Mouse (Mus musculus): ENCODE measurements around the gene 4930518I15Rik.
"Not testable (repeated sequence)": the region's sequence is repeated elsewhere in the genome, so short reads cannot be mapped to it uniquely, and the experiment has no call there.

Gene 4930518I15Rik

DNA sequence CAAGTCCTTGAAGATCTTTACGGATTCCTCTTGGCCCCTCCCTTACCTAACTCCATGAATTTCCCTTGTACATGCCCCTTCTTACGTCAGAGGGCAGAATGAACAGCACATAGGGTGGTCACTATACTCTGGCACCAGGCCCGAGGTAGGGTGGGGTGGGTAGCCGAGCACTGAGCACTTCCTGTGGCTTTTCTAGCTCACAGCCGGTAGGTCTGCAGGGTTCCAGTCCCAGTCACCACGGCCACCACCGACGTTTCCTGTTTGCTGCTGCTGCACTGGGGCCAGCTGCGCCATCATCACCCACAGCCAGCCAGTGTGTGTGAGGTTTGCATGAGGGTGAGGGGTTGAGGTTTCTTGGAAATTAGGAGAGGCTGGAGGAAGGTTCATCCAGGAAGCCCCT is 20.0 kb upstream of the 4930518I15Rik start:
- peak; percentile 16 to 29 for DNase-seq (ENCODE audit: low spot score in 2 of 2)

DNA sequence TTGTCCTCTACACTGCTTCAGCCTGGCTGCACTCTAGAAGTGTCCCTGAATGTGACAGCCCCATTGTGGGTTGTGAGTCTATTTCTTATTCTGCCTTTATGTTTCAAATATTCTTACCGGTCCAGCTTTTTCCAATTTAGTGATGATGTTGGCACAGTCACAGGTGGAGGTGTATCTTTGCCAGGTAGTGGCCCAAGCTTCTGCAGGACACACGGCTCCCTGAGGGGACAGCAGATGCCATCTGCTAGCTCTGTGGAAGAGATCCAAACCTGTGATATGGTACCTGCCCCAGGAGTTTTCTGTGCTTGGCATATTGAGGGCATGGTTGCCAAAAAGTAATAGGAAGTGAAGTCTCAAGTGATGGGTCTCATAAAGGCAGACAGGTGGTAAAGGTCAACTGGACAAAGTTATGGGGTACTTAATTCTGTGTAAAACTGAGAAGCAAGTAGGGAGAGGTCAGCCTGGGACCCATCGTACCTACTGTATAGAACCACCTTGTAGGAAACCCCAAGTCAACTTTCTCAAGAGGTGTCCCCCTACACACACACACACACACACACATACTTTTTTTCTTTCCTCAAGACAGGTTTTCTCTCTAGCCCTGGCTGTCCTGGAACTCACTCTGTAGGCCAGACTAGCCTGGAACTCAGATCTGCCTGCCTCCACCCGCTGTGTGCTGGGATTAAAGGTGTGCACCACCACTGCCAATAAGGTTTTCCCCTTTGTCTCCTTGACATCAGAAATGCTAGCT is 17.2 kb upstream of the 4930518I15Rik start:
- no peak for DNase-seq (ENCODE audit: low spot score in 2 of 2)

DNA sequence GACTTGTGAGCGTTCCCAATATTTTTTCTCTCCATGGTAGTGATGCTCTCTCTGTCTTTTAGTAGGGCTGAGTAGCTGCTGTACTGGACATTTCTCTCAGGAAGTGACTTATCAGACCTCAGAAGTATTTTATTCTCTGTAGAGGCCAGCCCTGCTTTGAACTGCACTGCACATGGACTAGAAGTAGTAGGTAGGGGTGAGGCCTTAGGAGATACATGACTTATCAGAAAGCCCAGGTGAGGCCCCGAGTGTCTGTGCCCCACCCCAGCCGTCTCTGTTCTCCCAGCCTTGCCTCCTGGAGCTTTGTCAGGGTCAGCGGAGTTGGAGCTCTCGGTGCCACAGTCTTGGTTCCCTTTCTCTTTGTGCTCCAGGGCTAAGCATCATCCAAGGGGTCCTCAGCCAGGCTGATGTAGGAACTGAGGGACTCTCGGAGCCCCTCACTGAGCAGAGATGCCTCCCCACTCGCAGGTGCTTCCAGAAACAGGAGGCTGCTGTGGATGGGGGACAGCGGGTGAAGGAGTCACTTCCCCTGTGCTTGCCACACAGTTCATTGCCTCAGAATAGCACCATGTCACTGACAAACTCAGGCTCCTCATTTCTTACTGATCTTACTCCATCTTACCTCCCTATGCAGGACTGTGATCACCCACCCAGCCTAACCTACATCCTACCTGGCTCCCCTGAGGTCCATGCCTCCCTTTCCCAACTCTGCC is 16.5 kb upstream of the 4930518I15Rik start:
- DNase-seq (ENCODE audit: low spot score in 2 of 2), result no peak

DNA sequence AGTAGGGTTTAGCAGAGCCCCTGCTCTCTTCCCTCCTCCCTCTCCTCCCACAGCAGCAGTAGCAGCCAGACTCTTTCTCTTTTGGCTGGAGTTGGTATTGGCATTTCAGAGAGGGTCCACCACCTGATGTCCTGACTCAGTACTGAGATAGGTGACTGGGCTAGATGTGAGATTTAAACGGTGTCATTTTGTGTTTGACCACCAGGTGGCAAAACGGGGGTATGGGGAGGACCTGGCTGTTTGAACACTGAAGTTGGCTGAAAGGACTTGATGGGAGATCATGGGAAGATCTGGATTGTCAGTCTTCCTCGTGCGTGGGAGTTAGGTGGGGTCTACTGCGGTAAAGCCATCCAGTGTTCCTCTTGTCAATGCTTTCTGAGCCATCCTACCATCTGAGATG is 15.9 kb upstream of the 4930518I15Rik start:
- DNase-seq (ENCODE audit: low spot score in 2 of 2), result peak in 1 of 2 experiments; percentile 52

DNA sequence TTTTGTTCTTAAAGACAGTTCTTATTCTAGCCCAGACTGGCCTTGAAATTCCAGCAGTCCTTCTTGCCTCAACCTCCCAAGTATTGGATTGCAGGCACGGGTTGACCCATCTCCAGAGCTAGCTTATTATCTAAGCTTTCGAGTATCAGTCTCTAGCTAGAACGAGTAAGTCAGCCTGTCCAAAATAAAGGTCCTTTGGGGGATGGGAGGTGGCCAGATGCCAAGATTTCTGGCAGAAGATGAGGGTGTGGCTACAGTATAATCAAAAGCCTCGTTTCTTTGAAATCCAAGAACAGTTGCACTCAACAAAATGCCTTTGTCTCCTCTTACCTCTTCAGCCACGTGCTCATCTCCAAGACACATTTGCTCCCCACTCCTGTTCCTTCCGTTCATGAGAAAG is 12.8 kb upstream of the 4930518I15Rik start:
- DNase-seq (ENCODE audit: low spot score in 2 of 2), result no peak

DNA sequence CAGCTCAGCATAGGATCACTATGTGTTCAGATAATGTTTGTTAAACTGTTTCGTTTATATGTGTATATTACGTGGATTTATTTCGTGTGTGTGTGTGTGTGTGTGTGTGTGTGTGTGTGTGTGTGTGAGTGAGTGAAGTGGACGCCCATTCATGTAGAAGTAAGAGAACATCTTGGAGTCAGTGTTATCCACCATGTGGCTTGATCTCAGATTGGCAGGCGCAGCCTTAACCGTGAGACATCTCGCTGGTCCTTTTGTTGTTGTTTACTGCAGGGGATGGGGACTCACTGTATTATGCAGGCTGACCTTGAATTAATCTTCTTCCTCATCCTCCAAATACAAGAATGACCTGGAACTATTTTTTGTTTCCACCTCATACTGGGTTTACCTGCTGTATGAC is 11.8 kb upstream of the 4930518I15Rik start:
- no peak for DNase-seq (ENCODE audit: low spot score in 2 of 2)

DNA sequence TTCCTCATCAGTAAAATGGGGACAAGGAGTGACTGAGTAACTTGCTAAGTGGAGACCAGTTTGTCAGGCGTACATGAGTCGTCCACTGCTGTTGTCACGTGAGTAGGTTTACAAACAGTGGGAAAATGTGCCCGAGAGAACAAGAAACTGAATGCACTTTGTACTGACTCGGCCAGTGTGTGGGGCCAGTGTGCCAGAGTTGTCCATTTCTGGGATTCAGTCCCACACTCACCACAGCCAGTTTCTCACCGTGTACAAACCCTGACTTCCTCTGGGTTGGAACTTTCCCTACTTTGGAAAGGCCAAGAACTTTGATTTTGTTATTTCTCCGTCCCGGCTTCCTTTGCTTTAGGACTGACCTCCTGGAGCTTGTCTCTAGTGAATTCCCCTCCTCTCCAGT is 11.2 kb upstream of the 4930518I15Rik start:
- no peak for DNase-seq (ENCODE audit: low spot score in 2 of 2)

DNA sequence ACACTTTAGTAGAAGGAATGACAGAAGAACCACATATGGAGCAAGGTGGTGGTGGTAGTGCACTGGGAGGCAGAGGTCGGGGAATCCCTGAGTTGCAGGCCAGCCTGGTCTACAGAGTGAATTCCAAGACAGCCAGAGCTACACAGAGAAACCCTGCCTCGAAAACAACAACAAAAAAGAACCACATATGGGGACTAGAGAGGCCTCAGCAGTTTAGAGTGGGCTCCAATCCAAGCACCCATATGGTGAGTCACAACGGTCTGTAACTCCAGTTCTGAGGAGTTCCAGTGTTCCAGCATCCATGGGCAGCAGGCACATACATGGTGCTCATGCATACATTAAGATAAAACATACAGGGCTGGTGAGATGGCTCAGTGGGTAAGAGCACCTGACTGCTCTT is 6.7 kb upstream of the 4930518I15Rik start:
- DNase-seq (ENCODE audit: low spot score in 2 of 2), result no peak

DNA sequence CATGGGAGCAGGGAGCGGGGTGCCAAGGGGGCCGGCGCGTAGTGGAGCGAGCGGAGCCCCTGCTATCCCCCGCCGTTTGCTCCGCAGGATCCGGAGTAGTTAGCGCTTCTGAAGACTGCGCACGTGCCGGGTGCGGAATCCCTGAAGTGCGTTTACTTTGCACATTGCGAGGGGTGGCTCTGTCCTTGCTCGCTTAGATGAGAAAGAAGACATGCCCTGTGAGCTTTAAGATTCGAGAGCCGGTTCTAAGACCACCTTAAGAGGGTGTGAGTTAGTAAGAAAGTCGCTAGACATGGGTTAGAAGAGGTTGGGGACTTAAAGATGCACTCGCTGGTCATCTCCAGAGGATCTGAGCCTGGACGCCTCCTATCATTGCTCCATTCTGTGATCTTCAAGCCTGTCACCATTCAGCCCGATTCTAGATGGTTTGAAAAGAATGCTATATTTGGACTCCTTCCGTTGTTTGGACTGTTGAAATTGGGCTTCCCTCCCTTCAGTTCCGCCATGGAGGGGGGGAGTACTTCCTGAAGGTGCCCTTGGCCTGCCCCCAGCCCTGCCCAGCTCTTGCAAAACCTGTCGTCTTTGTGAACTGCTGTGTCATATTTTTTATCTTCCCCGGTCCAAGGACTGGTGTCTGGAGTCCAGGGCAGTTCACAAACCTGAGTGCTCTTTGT is 5.9 kb upstream of the 4930518I15Rik start:
- peak in 1 of 2 experiments; percentile 35 for DNase-seq (ENCODE audit: low spot score in 2 of 2)

DNA sequence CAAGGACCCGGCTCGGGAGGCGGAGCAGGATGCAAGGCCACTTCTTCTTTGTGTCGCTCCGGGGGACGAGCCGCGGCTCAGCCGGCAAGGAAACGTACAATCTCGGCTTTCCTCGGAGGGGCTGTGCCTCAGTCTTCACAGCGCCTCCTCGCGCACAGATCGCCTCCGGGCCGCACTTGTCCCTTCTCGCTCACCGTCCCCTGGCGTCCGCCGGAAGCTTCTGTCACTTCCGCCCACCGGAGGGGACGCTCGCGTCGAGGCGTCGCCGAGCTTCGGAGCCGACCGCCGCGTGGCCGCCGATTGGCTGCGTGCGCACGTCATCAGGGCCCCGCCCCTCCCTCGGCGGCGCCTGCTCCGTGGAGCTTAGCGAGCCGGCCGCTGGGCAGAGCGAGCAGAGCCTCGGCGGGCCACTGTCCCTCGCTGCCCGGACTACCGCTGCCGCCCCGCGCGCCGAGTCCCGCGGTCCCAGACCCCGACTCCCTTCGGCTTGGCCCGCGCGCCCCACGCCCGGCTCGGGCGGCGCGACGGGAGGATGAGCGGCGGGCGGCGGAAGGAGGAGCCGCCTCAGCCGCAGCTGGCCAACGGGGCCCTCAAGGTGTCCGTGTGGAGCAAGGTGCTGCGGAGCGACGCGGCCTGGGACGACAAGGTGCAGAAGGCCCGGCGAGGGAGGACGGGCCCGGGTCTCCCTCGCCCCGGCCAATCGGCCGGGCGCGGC is 5.2 kb upstream of the 4930518I15Rik start, which contains the start of gene Rab5if:
TSS of gene Rab5if (plus strand) at position 357 of the 715 bp plus-strand sequence.
- peak; percentile 96 to 98 for DNase-seq (ENCODE audit: low spot score in 2 of 2)

DNA sequence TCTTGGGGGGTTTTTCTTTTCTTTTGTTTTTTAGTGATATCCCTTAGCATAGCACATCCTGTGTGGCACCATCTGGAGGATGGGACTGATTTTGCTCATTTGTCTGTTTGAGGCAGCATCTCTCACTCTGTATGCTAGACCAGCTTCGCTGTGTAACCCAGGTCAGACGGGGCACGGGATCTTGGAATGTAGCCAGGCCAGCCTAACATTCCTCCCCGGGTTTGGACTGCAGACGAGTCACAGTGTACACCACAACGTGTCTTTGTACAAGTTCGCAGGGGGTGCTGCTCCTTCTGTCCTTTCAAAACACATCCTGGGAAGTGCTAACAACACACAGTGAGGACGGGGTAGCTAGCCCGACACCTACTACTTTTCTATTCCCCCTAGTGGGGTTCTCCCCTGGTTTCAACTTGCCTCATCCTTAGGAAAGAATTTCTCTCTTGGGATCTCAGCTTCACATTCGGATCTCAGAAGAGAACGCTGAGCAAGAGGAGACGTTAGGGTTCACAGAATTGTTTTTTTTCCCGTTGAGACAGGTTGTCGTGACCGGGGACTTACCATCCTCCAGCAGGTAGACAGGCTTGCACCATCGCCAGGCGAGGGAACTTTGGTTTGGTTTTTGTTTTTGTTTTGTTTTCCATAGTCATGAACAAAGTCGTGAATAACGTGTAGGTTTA is 4.4 kb upstream of the 4930518I15Rik start:
- peak in 1 of 2 experiments; percentile 21 for DNase-seq (ENCODE audit: low spot score in 2 of 2)

DNA sequence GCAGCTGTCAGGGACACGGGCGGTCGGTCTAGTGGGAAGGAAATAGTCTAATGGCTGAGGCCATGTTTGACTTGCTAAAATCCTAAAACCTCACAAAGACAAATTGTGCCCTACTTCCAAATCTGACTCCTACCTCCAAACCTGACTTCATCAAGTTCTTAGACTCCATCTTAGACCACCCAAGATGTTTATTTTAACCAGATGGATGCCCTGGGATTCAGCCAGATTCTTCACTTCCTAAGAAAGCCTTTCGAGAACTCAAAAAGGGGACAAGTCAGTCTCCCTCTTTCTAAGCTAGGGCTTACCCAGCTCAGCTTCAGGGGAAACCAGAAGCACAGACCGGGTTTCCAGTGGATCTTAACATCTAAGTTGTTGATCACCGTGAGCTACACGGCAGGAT is 925 bp upstream of the 4930518I15Rik start:
- no peak for DNase-seq (ENCODE audit: low spot score in 2 of 2)

DNA sequence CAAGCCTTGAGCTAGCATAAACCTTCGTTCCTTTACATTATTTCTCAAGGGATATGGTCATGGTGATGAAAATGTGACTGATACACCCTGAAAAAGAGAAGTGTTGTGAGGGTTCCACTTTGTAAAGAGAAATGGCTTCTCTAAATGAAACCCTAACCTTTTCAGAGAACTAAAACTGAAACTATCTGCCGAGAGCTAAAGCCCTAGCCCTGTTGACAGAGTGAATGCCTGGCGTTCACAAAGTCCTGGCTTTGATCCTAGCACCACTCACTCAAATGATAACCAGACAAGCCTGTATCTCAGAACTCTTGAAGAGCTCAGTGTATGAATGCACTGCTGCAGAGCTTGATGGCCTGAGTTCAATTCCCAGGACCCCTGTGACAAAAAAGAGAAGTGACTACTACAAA is 358 bp downstream of the 4930518I15Rik start:
- no peak for DNase-seq (ENCODE audit: low spot score in 2 of 2)

DNA sequence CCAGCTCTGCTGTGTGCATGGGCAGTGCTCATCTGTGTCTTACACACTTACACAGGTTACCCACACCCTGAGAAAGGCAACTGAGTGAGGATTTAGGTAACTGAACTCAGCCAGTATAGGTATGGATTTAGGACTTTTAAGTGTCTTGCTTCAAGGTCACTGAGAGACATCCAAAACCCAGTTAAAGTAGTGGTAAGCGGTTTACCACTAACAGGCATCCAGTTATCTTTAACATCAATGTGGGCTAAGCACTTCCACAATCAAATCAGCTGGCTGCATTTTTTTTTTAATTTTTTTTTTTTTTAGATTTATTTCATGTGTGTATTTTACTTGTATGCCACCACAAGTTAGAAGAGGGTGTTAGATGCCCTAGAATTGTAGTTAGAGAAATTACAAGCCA is 1.4 kb downstream of the 4930518I15Rik start:
- DNase-seq (ENCODE audit: low spot score in 2 of 2), result no peak

DNA sequence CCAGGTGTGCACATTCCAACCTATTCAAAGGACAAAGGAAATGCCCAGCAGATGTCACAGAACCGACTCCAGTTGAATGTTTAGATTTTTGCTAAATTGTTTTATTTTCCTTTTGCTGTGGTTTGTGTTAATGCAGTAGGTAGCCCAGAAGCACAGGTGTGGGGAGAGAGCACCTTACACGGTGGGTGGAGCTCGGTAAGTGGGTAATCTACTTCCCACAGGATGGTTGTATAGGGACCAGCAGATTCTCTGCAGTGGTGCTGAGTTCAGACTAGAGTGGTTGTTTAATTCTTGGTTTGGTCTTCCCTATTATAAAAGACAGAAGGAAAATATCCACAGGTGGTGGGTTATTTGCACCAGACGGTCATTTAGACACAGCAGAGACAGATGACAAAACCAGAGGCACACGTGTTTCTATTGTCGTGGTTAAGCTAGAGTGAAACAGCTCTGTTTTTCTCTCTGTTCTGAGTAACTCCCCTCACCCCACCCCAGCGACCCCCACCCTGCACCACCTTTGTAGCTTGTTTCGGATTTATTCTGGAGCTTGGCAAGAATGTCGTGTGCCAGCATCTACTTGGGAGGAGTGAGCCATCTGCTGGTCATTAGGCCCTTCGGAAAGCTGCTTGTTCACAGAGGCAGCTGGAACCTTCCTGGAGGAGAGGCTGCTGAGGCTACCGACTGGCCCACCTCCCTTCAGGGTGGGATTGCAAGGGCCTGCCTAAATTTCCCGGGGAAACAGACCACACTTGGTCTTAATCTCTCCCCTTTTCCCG is 3.6 kb downstream of the 4930518I15Rik start:
- not testable (repeated sequence) for DNase-seq (ENCODE audit: low spot score in 2 of 2)

DNA sequence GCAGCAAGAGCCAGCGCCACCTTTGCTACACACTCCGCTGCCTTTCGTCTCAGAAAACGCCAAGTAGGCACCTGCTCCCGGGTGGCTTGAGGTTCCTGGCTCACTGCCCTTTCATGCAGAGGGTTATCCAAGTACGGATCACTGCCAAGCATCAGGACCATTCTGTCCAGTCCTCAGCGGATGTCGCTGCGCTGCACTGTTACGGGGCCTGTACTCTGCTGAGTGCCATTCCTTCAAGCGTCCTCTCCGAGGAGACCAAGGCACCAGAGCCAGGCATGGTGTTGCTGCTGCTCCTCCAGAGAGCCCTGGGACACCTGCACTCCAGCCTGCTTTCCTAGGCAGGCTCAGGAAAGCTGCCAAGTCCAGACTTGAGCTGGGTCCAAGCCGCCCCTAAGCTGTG is 4.2 kb downstream of the 4930518I15Rik start:
- DNase-seq (ENCODE audit: low spot score in 2 of 2), result not testable (repeated sequence)

DNA sequence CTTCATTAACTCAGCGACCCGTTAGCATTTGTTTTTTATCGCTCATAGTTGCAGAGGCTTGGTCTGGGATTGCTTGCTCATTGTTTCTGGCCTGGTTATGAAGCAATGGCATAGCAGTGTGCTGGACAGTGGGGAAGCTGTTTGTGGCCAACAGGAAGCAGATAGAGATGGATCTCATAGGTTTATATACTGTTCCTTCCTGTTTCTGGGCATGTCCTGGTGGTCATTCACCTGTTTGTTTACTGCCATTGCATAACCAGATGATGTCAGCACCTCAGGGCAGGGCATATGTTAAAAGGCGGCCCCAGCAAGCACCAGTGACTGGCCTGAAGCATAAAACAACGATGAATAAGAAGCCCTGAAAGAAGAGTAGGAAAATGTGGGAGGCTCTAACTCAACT is 7.2 kb downstream of the 4930518I15Rik start:
- no peak for DNase-seq (ENCODE audit: low spot score in 2 of 2)

DNA sequence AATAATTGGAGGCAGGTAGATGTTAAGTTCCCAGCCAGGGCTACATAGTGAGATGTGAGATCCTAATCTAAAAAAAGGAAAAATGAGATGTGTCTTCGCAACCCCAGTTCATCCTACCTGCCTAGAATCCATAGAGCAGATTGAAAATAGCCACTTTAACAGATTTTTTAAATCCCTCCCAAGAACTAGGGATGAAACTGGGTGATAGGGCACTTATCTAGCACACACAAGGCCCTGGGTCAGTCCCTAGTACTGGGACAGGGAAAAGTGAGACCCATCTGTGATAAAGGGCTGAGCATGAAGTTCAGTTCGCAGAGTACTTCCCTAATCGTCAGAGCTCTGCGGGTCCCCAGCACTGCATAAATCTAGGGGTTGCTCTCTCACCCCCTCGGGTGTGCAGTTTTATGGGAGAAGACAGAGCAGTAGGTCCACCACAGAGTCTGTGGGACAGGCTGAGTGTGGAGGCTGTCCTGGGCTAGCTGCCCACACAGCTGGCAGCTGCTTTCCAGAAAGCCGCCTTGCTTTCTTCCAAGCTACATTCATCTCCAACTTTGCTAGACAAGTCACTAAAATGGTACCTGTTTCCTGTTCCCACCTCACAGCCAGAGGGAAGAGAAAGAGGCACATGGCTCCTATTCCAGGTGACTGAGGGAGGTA is 9.1 kb downstream of the 4930518I15Rik start:
- no peak for DNase-seq (ENCODE audit: low spot score in 2 of 2)

DNA sequence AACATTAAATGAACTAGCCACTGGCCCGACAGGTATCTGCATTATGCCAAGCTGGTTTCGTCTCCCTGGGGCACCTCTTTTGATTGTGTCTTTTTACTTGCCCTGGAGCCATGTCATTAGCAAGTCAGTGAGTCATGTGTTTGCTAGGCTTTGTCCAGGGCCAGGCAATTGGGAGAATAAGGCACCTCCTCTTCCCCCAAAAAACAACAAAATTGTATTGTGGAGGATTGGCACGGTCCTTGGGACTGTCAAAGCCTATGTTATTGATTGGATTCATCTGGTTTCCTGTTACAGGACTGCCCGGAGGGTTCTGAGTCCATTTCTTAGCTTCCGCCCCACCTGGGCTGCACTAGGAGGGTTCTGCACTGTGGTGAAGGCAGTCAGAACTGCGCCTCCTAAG is 10.1 kb downstream of the 4930518I15Rik start:
- no peak for DNase-seq (ENCODE audit: low spot score in 2 of 2)

DNA sequence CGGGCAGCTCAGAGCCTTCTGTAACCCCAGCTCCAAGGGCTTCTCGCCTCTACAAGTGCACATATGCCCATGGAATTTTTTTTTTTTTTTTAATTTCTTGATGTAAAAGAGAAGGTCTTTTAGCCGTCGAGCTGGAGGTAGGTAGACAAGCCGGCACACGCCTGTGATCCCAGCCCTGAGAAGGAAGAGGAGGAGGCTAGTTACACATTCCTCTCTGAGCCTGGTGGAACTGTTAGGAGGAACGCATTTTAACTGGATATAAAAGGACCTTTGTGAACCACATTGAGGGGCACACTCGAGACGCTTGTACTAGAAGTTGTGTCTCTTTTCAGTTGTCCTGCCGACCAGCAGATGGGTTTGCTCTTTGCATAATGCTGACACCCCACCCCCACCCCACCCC is 13.0 kb downstream of the 4930518I15Rik start:
- DNase-seq (ENCODE audit: low spot score in 2 of 2), result no peak
